Mouse (Mus musculus) midbrain, embryonic 10.5 days (tissue): ENCODE data around the gene Immp2l. TPM values are rescaled to one million over a fixed set of nuclear protein-coding genes. Genes with fewer than 3 reads are reported as not detected.

Experiments used
- DNase-seq: peaks from one replicate; pipeline ENCODE4 v3.0.0-alpha.2; 2017; ENCODE audit warnings: low spot score
- H3K27ac ChIP-seq: fragments of 300-500 bp; sonication (generic); replicated peaks from 2 replicates; pipeline ENCODE4 v1.5.1; 2016; ENCODE audit warnings: mild to moderate bottlenecking
- H3K27me3 ChIP-seq: fragments of 300-500 bp; sonication (generic); 2 replicates; pipeline ENCODE4 v1.6.1; 2016; ENCODE audit warnings: low read depth, mild to moderate bottlenecking; ENCODE audit not compliant: poor library complexity, severe bottlenecking
- H3K36me3 ChIP-seq: fragments of 300-500 bp; sonication (generic); 2 replicates; pipeline ENCODE4 v1.6.1; 2016; ENCODE audit warnings: mild to moderate bottlenecking, moderate library complexity
- H3K4me1 ChIP-seq: fragments of 300-500 bp; sonication (generic); 2 replicates; pipeline ENCODE4 v1.6.1; 2016
- H3K4me3 ChIP-seq: fragments of 300-500 bp; sonication (generic); 2 replicates; pipeline ENCODE4 v1.5.1; 2016; ENCODE audit warnings: mild to moderate bottlenecking, moderate library complexity
- H3K9me3 ChIP-seq: fragments of 300-500 bp; sonication (generic); replicated peaks from 2 replicates; pipeline ENCODE4 v1.6.1; 2016; ENCODE audit warnings: mild to moderate bottlenecking
- WGBS: fragments of 180-500 bp; shearing (Covaris S2); methylation state at CpG from one replicate; pipeline ENCODE4 v1.1.7; 2016; 5-methylcytosine and 5-hydroxymethylcytosine counted together
- polyA plus RNA-seq: library from polyadenylated mRNA; unstranded; fragments of >200 nt; fragmentation: Nextera tagmentation; extraction: Ambion mirVana; gene quantifications from 2 replicates; pipeline ENCODE4 v1.2.1, GENCODE M21; 2016

Immp2l gene
- polyA plus RNA-seq, 1 experiment from 2014 or later, result 12.0 TPM

GRCm38 (mm10) chr12:41565540-41566432, 541.9 kb downstream of the Immp2l start:
- Histone ChIP-seq H3K36me3 (no peaks in the 10 kb centered on the region), H3K27ac (peak overlapping the region; percentile 80), H3K27me3 (no peaks in the 10 kb centered on the region), H3K9me3 (no peaks in the 10 kb centered on the region), H3K4me3 (peak overlapping the region; percentile 37; the same call in 1 of the 2 replicates), H3K4me1 (peaks cover 16% of the 10 kb centered on the region)
- 21% methylated on average over 18 of the region's 18 CpGs for WGBS
- DNase-seq, result peak; percentile 55

GRCm38 (mm10) chr12:41566433-41566794, 542.5 kb downstream of the Immp2l start:
- peak overlapping the region; percentile 37; the same call in 1 of the 2 replicates for H3K4me3 ChIP-seq
- DNase-seq, result no peak
- H3K27me3 ChIP-seq, result no peaks in the 10 kb centered on the region
- H3K9me3 ChIP-seq, result no peaks in the 10 kb centered on the region
- peak overlapping the region; percentile 80 for H3K27ac ChIP-seq
- no peaks in the 10 kb centered on the region for H3K36me3 ChIP-seq
- WGBS, result 63% methylated on average over 1 of the region's 1 CpGs
- H3K4me1 ChIP-seq, result peaks cover 14% of the 10 kb centered on the region

- H3K27me3 ChIP-seq, result no peaks in the 10 kb centered on the region
- no peaks in the 10 kb centered on the region for H3K9me3 ChIP-seq
- no peak overlapping the region for H3K4me3 ChIP-seq
- H3K36me3 ChIP-seq, result no peaks in the 10 kb centered on the region
- no peak overlapping the region for H3K27ac ChIP-seq
- H3K4me1 ChIP-seq, result no peaks in the 10 kb centered on the region
- DNase-seq, result no peak
- 60% methylated on average over 3 of the region's 3 CpGs for WGBS
Measured at GRCm38 (mm10) chr12:41573754-41574153, 549.9 kb downstream of the Immp2l start.

GRCm38 (mm10) chr12:41575221-41575620, 551.3 kb downstream of the Immp2l start:
- no peaks in the 10 kb centered on the region for H3K36me3 ChIP-seq
- H3K4me3 ChIP-seq, result no peak overlapping the region
- no peaks in the 10 kb centered on the region for H3K27me3 ChIP-seq
- no peak for DNase-seq
- no peak overlapping the region for H3K27ac ChIP-seq
- 86% methylated on average over 4 of the region's 4 CpGs for WGBS
- H3K4me1 ChIP-seq, result no peaks in the 10 kb centered on the region
- H3K9me3 ChIP-seq, result no peaks in the 10 kb centered on the region

GRCm38 (mm10) chr12:41593401-41593800, 569.5 kb downstream of the Immp2l start:
- Histone ChIP-seq H3K9me3 (no peaks in the 10 kb centered on the region), H3K4me3 (no peak overlapping the region), H3K27me3 (no peaks in the 10 kb centered on the region), H3K4me1 (no peaks in the 10 kb centered on the region), H3K27ac (no peak overlapping the region), H3K36me3 (no peaks in the 10 kb centered on the region)
- WGBS, result 72% methylated on average over 5 of the region's 5 CpGs
- DNase-seq, result no peak

- H3K27ac ChIP-seq, result no peak overlapping the region
- no peaks in the 10 kb centered on the region for H3K4me1 ChIP-seq
- no peaks in the 10 kb centered on the region for H3K36me3 ChIP-seq
- no peak overlapping the region for H3K4me3 ChIP-seq
- WGBS, result 92% methylated on average over 4 of the region's 4 CpGs
- H3K9me3 ChIP-seq, result no peaks in the 10 kb centered on the region
- no peaks in the 10 kb centered on the region for H3K27me3 ChIP-seq
- no peak for DNase-seq
Measured at GRCm38 (mm10) chr12:41594037-41594436, 570.1 kb downstream of the Immp2l start.

- H3K27me3 ChIP-seq, result no peaks in the 10 kb centered on the region
- no peak overlapping the region for H3K27ac ChIP-seq
- H3K4me3 ChIP-seq, result no peak overlapping the region
- WGBS, result 88% methylated on average over 3 of the region's 3 CpGs
- H3K9me3 ChIP-seq, result no peaks in the 10 kb centered on the region
- H3K4me1 ChIP-seq, result no peaks in the 10 kb centered on the region
- no peak for DNase-seq
- H3K36me3 ChIP-seq, result no peaks in the 10 kb centered on the region
Measured at GRCm38 (mm10) chr12:41615271-41615670, 591.4 kb downstream of the Immp2l start.

- Histone ChIP-seq H3K27ac (no peak overlapping the region), H3K9me3 (no peaks in the 10 kb centered on the region), H3K4me1 (no peaks in the 10 kb centered on the region), H3K4me3 (no peak overlapping the region), H3K27me3 (no peaks in the 10 kb centered on the region), H3K36me3 (no peaks in the 10 kb centered on the region)
- WGBS, result 88% methylated on average over 6 of the region's 6 CpGs
- DNase-seq, result no peak
Measured at GRCm38 (mm10) chr12:41621341-41621740, 597.5 kb downstream of the Immp2l start.

- Histone ChIP-seq H3K27me3 (no peaks in the 10 kb centered on the region), H3K27ac (peak overlapping the region; percentile 79), H3K4me3 (no peak overlapping the region), H3K36me3 (no peaks in the 10 kb centered on the region), H3K9me3 (no peaks in the 10 kb centered on the region), H3K4me1 (peaks cover 58% of the 10 kb centered on the region)
- WGBS, result 18% methylated on average over 4 of the region's 4 CpGs
- no peak for DNase-seq
Measured at GRCm38 (mm10) chr12:41643262-41643661, 619.4 kb downstream of the Immp2l start.

GRCm38 (mm10) chr12:41644802-41645551, 621.1 kb downstream of the Immp2l start:
- no peak for DNase-seq
- H3K4me3 ChIP-seq, result no peak overlapping the region
- H3K9me3 ChIP-seq, result no peaks in the 10 kb centered on the region

GRCm38 (mm10) chr12:41646956-41647575, 623.2 kb downstream of the Immp2l start:
- Histone ChIP-seq H3K36me3 (no peaks in the 10 kb centered on the region), H3K9me3 (no peaks in the 10 kb centered on the region), H3K27me3 (no peaks in the 10 kb centered on the region), H3K27ac (peak overlapping the region; percentile 80), H3K4me1 (peaks cover 76% of the 10 kb centered on the region), H3K4me3 (no peak overlapping the region)
- WGBS, result 9% methylated on average over 5 of the region's 5 CpGs
- peak; percentile 52 for DNase-seq

More at GRCm38 (mm10) chr12:41644802-41645551, 621.1 kb downstream of the Immp2l start:
- peaks cover 72% of the 10 kb centered on the region for H3K4me1 ChIP-seq
- peak overlapping the region; percentile 82 for H3K27ac ChIP-seq
- H3K36me3 ChIP-seq, result no peaks in the 10 kb centered on the region
- 63% methylated on average over 4 of the region's 4 CpGs for WGBS
- no peaks in the 10 kb centered on the region for H3K27me3 ChIP-seq

- Histone ChIP-seq H3K27ac (peak overlapping the region; percentile 80), H3K36me3 (no peaks in the 10 kb centered on the region), H3K4me1 (peaks cover 70% of the 10 kb centered on the region), H3K9me3 (no peaks in the 10 kb centered on the region), H3K4me3 (no peak overlapping the region), H3K27me3 (no peaks in the 10 kb centered on the region)
- no peak for DNase-seq
- 79% methylated on average over 2 of the region's 2 CpGs for WGBS
Measured at GRCm38 (mm10) chr12:41647675-41648074, 623.8 kb downstream of the Immp2l start.
